Mouse (Mus musculus) stomach, embryonic 14.5 days (tissue): ENCODE results near the gene Sugp1. TPM values are rescaled to one million over a fixed set of nuclear protein-coding genes. Genes with fewer than 3 reads are reported as not detected.
A peak's percentile ranks its signal among the peaks of the same experiment; 100 is the strongest.

Experiments used
- ATAC-seq: fragments of 200-750 bp; cut with Nextera tagmentation; 2 replicates; pipeline ENCODE4 v1.8.0; 2017; ENCODE audit warnings: low read depth, moderate TSS enrichment; ENCODE audit not compliant: insufficient number of reproducible peaks, insufficient read depth, low FRiP score
- H3K27ac ChIP-seq: fragments of 300-500 bp; sonication (generic); 2 replicates; pipeline ENCODE4 v1.5.1; 2014; ENCODE audit warnings: mild to moderate bottlenecking, low read length, moderate library complexity, mixed read lengths
- H3K27me3 ChIP-seq: fragments of 300-500 bp; sonication (generic); 2 replicates; pipeline ENCODE4 v1.6.1; 2014; ENCODE audit warnings: low read length, control low read depth, mixed read lengths; ENCODE audit not compliant: control insufficient read depth, insufficient read depth
- H3K36me3 ChIP-seq: fragments of 300-500 bp; sonication (generic); 2 replicates; pipeline ENCODE4 v1.6.1; 2014; ENCODE audit warnings: mild to moderate bottlenecking, control low read depth, low read length, moderate library complexity, mixed read lengths; ENCODE audit not compliant: control insufficient read depth, insufficient read depth
- H3K4me1 ChIP-seq: fragments of 300-500 bp; sonication (generic); 2 replicates; pipeline ENCODE4 v1.6.1; 2014; ENCODE audit warnings: low read length, control low read depth, mixed read lengths; ENCODE audit not compliant: control insufficient read depth, insufficient read depth
- H3K4me2 ChIP-seq: fragments of 300-500 bp; sonication (generic); replicated peaks from 2 replicates; pipeline ENCODE4 v1.6.1; 2014; ENCODE audit warnings: low read depth, low read length, control low read depth
- H3K4me3 ChIP-seq: fragments of 300-500 bp; sonication (generic); 2 replicates; pipeline ENCODE4 v1.5.1; 2014; ENCODE audit warnings: low read depth, low read length, control low read depth
- H3K9ac ChIP-seq: fragments of 300-500 bp; sonication (generic); replicated peaks from 2 replicates; pipeline ENCODE4 v1.6.1; 2014; ENCODE audit warnings: low read depth, mild to moderate bottlenecking, control low read depth, low read length, moderate library complexity, mixed read lengths
- H3K9me3 ChIP-seq: fragments of 300-500 bp; sonication (generic); 2 replicates; pipeline ENCODE4 v1.6.1; 2016; ENCODE audit warnings: low read depth, low read length, control low read depth; ENCODE audit not compliant: control insufficient read depth
- WGBS: fragments of 180-500 bp; shearing (Covaris S2); extraction: QIAGEN DNeasy Blood & Tissue Kit; methylation state at CpG from one replicate; pipeline ENCODE4 v1.1.7; 2014; 5-methylcytosine and 5-hydroxymethylcytosine counted together
- polyA plus RNA-seq: library from polyadenylated mRNA; unstranded; fragments of >200 nt; fragmentation: Nextera tagmentation; extraction: Ambion mirVana; gene quantifications from 2 replicates; pipeline ENCODE4 v1.2.1, GENCODE M21; 2014

Gene Sugp1
- polyA plus RNA-seq, 1 experiment from 2014 or later: 40.1 TPM

GRCm38 (mm10) chr8:70087237-70087636 lies 44.6 kb downstream of the Sugp1 start:
- no peak for ATAC-seq
- H3K27ac ChIP-seq: no peak overlapping the region
- WGBS: 3% methylated on average over 7 of the region's 7 CpGs
- no peak overlapping the region for H3K4me2 ChIP-seq
- no peaks in the 10 kb centered on the region for H3K9me3 ChIP-seq
- peaks cover 14% of the 10 kb centered on the region; the same call in 1 of the 2 replicates for H3K4me1 ChIP-seq
- H3K36me3 ChIP-seq: no peaks in the 10 kb centered on the region
- peaks cover 75% of the 10 kb centered on the region for H3K27me3 ChIP-seq
- H3K9ac ChIP-seq: no peak overlapping the region
- no peak overlapping the region for H3K4me3 ChIP-seq

GRCm38 (mm10) chr8:70087836-70088650 lies 45.4 kb downstream of the Sugp1 start:
- Histone ChIP-seq H3K27me3 (peaks cover 68% of the 10 kb centered on the region), H3K9me3 (no peaks in the 10 kb centered on the region), H3K9ac (no peak overlapping the region), H3K4me2 (peak overlapping the region; percentile 45), H3K27ac (no peak overlapping the region), H3K4me3 (peak overlapping the region; percentile 17), H3K4me1 (peaks cover 14% of the 10 kb centered on the region; the same call in 1 of the 2 replicates), H3K36me3 (no peaks in the 10 kb centered on the region)
- ATAC-seq: peak; percentile 43; the same call in 1 of the 2 replicates
- 4% methylated on average over 56 of the region's 56 CpGs for WGBS

- Histone ChIP-seq H3K4me2 (no peak overlapping the region), H3K4me3 (no peak overlapping the region), H3K27ac (no peak overlapping the region), H3K9ac (no peak overlapping the region), H3K36me3 (no peaks in the 10 kb centered on the region), H3K27me3 (peaks cover 54% of the 10 kb centered on the region), H3K4me1 (peaks cover 5% of the 10 kb centered on the region; the same call in 1 of the 2 replicates), H3K9me3 (no peaks in the 10 kb centered on the region)
- 62% methylated on average over 9 of the region's 9 CpGs for WGBS
- no peak for ATAC-seq
Observed at GRCm38 (mm10) chr8:70089296-70089960, 46.8 kb downstream of the Sugp1 start.

- Histone ChIP-seq H3K9ac (no peak overlapping the region), H3K4me3 (no peak overlapping the region), H3K27ac (no peak overlapping the region), H3K9me3 (no peaks in the 10 kb centered on the region), H3K27me3 (peaks cover 22% of the 10 kb centered on the region), H3K4me1 (0 out of 2 replicates have a peak, but pooled peaks cover 2% of the 10 kb centered on the region), H3K36me3 (no peaks in the 10 kb centered on the region), H3K4me2 (no peak overlapping the region)
- ATAC-seq: no peak
- 53% methylated on average over 8 of the region's 8 CpGs for WGBS
Observed at GRCm38 (mm10) chr8:70092786-70093185, 50.2 kb downstream of the Sugp1 start.

GRCm38 (mm10) chr8:70099276-70099675 lies 56.7 kb downstream of the Sugp1 start:
- H3K36me3 ChIP-seq: no peaks in the 10 kb centered on the region
- H3K27me3 ChIP-seq: no peaks in the 10 kb centered on the region
- H3K4me3 ChIP-seq: no peak overlapping the region
- no peak overlapping the region for H3K4me2 ChIP-seq
- ATAC-seq: no peak
- no peaks in the 10 kb centered on the region for H3K9me3 ChIP-seq
- H3K27ac ChIP-seq: no peak overlapping the region
- WGBS: 72% methylated on average over 8 of the region's 8 CpGs
- H3K4me1 ChIP-seq: no peaks in the 10 kb centered on the region
- H3K9ac ChIP-seq: no peak overlapping the region

GRCm38 (mm10) chr8:70100241-70100640 lies 57.6 kb downstream of the Sugp1 start:
- Histone ChIP-seq H3K27ac (no peak overlapping the region), H3K4me1 (no peaks in the 10 kb centered on the region), H3K36me3 (no peaks in the 10 kb centered on the region), H3K9ac (no peak overlapping the region), H3K27me3 (no peaks in the 10 kb centered on the region), H3K4me2 (no peak overlapping the region), H3K4me3 (no peak overlapping the region), H3K9me3 (no peaks in the 10 kb centered on the region)
- no peak for ATAC-seq
- 77% methylated on average over 8 of the region's 8 CpGs for WGBS

GRCm38 (mm10) chr8:70104506-70104905 lies 61.9 kb downstream of the Sugp1 start:
- Histone ChIP-seq H3K4me3 (no peak overlapping the region), H3K9ac (no peak overlapping the region), H3K27ac (no peak overlapping the region), H3K36me3 (no peaks in the 10 kb centered on the region), H3K4me1 (no peaks in the 10 kb centered on the region), H3K4me2 (no peak overlapping the region), H3K9me3 (no peaks in the 10 kb centered on the region), H3K27me3 (no peaks in the 10 kb centered on the region)
- WGBS: 12% methylated on average over 6 of the region's 6 CpGs
- no peak; the same call in 1 of the 2 replicates for ATAC-seq

GRCm38 (mm10) chr8:70104922-70105321 lies 62.3 kb downstream of the Sugp1 start:
- no peaks in the 10 kb centered on the region for H3K9me3 ChIP-seq
- no peaks in the 10 kb centered on the region for H3K36me3 ChIP-seq
- H3K27ac ChIP-seq: no peak overlapping the region
- no peak overlapping the region for H3K4me2 ChIP-seq
- ATAC-seq: no peak
- no peaks in the 10 kb centered on the region for H3K27me3 ChIP-seq
- no peaks in the 10 kb centered on the region for H3K4me1 ChIP-seq
- H3K9ac ChIP-seq: no peak overlapping the region
- WGBS: 79% methylated on average over 7 of the region's 7 CpGs
- no peak overlapping the region for H3K4me3 ChIP-seq
